9 mouse cellular contexts compared by ENCODE assay signal in genomic region chr11:101246702-101247012, GRCm38 (mm10). TPM values are rescaled to one million over a fixed set of nuclear protein-coding genes. Genes with fewer than 3 reads are reported as not detected.
A peak's percentile ranks its signal among the peaks of the same experiment; 100 is the strongest.
DNase-seq lines count a peak whose midpoint lies in the region; ATAC-seq and TF ChIP-seq lines count a peak whose summit lies in the region.
"Had no signal": no experiment of that assay in that cellular context is flagged by ENCODE, and none has a peak within 500 bp of the region (broad histone marks: within the 10 kb centered on the region; RNA-seq: fewer than 3 reads in every experiment).

No protein-coding gene starts in this region.

- peak; percentile 39; the same call in 1 of the 2 replicates for ATAC-seq in forebrain, embryonic 12.5 days (ENCODE audit: low FRiP score)
- no peak; the same call in 1 of the 2 replicates for ATAC-seq in limb, embryonic 13.5 days (ENCODE audit: low FRiP score, low read depth)

- no peak for DNase-seq in lung, adult 2 months
- no peak for DNase-seq in lung, postnatal 25 days (ENCODE audit: low spot score)
- no peak for DNase-seq in Muller cell, postnatal 12 days (ENCODE audit: inconsistent ontology term)
- DNase-seq in adrenal gland, adult 18-20 months (ENCODE audit: low spot score in 2 of 2), result no peak
- no peak for DNase-seq in spleen, postnatal 10 days (ENCODE audit: low spot score in 2 of 2)

- peak overlapping the region; percentile 76 for H3K9ac ChIP-seq in forebrain, embryonic 12.5 days
- H3K9ac ChIP-seq in limb, embryonic 13.5 days, result peak overlapping the region; percentile 77

- H3K4me3 ChIP-seq in lung, adult 2 months (replicated peaks; ENCODE audit: extremely low read depth, low read depth, low read length), result peak overlapping the region; percentile 66
- H3K4me3 ChIP-seq in forebrain, embryonic 12.5 days (replicated peaks), result peak overlapping the region; percentile 61
- peak overlapping the region; percentile 64 for H3K4me3 ChIP-seq in limb, embryonic 13.5 days
- peak overlapping the region; percentile 62 for H3K4me3 ChIP-seq in olfactory bulb, adult 2 months (ENCODE audit: insufficient read depth, low read depth, low read length)

- no peaks in the 10 kb centered on the region for H3K36me3 ChIP-seq in forebrain, embryonic 12.5 days (replicated peaks)
- no peaks in the 10 kb centered on the region for H3K36me3 ChIP-seq in limb, embryonic 13.5 days

- H3K4me1 ChIP-seq in lung, adult 2 months (ENCODE audit: control insufficient read depth, insufficient read depth, low read length), result no peaks in the 10 kb centered on the region; the same call in 1 of the 2 replicates
- H3K4me1 ChIP-seq in forebrain, embryonic 12.5 days, result peaks cover 18% of the 10 kb centered on the region
- peaks cover 32% of the 10 kb centered on the region for H3K4me1 ChIP-seq in limb, embryonic 13.5 days
- peaks cover 8% of the 10 kb centered on the region for H3K4me1 ChIP-seq in olfactory bulb, adult 2 months (ENCODE audit: control insufficient read depth, insufficient read depth, low read length)

- 14% methylated on average over 7 of the region's 7 CpGs for WGBS in lung, adult 2 months
- 6% methylated on average over 7 of the region's 7 CpGs for WGBS in forebrain, embryonic 12.5 days
- 6% methylated on average over 7 of the region's 7 CpGs for WGBS in limb, embryonic 13.5 days
- WGBS in olfactory bulb, adult 2 months, result 22% methylated on average over 7 of the region's 7 CpGs

- H3K4me2 ChIP-seq in forebrain, embryonic 12.5 days, result peak overlapping the region; percentile 98
- peak overlapping the region; percentile 98 for H3K4me2 ChIP-seq in limb, embryonic 13.5 days (replicated peaks)

- H3K27ac ChIP-seq in forebrain, embryonic 12.5 days, result 0 out of 2 replicates have a peak overlapping the region, but pooled peaks have one; percentile 20
- peak overlapping the region; percentile 55; the same call in 1 of the 2 replicates for H3K27ac ChIP-seq in limb, embryonic 13.5 days
- 0 out of 2 replicates have a peak overlapping the region, but pooled peaks have one; percentile 19 for H3K27ac ChIP-seq in olfactory bulb, adult 2 months (ENCODE audit: insufficient read depth, low read depth, low read length)

- H3K9me3 ChIP-seq in forebrain, embryonic 12.5 days, result no peaks in the 10 kb centered on the region
- H3K9me3 ChIP-seq in limb, embryonic 13.5 days, result no peaks in the 10 kb centered on the region

- H3K27me3 ChIP-seq in forebrain, embryonic 12.5 days, result peaks cover 52% of the 10 kb centered on the region
- H3K27me3 ChIP-seq in limb, embryonic 13.5 days, result peaks cover 14% of the 10 kb centered on the region

- TF ChIP-seq POLR2A in lung, adult 2 months (IDR thresholded peaks at IDR 0.05; ENCODE audit: borderline replicate concordance, extremely low read depth, low read depth, low read length), result no peak
- TF ChIP-seq POLR2A in olfactory bulb, adult 2 months (IDR thresholded peaks at IDR 0.05; ENCODE audit: insufficient read depth, low read depth, low read length), result no peak

- no peak for TF ChIP-seq CTCF in lung, adult 2 months (IDR thresholded peaks at IDR 0.05; ENCODE audit: insufficient read depth, low read length)
- TF ChIP-seq CTCF in olfactory bulb, adult 2 months (IDR thresholded peaks at IDR 0.05; ENCODE audit: insufficient read depth, low read depth, low read length), result no peak

RNA-seq across cellular contexts. Expression of gene Ramp2, which starts 0.8 kb away (rescaled TPM):
- polyA plus RNA-seq in lung, adult 2 months (2012; rRNA removed), result 710 and 828 TPM in 2 replicates
- 43.7 and 49.6 TPM in 2 replicates for polyA plus RNA-seq in forebrain, embryonic 12.5 days (2016; fragmentation: Nextera tagmentation; extraction: Ambion mirVana)
- 72.9 and 74.7 TPM in 2 replicates for polyA plus RNA-seq in limb, embryonic 13.5 days (2015; fragmentation: Nextera tagmentation; extraction: Ambion mirVana)
- polyA plus RNA-seq in olfactory bulb, adult 2 months (2012; ENCODE audit: insufficient read depth, insufficient read length, low replicate concordance, missing spikeins), result not detected in 2 replicates
- 10 to 100 TPM; 38.3 to 41.4 TPM for total RNA-seq in adrenal gland, adult 18-20 months (2021)
- total RNA-seq: hematopoietic stem cell, adult 5-6 weeks had no signal

RNA-seq across cellular contexts. Expression of gene Vps25, which starts 6.8 kb away (rescaled TPM):
- polyA plus RNA-seq in lung, adult 2 months (2012; rRNA removed), result 82.9 and 97.4 TPM in 2 replicates
- polyA plus RNA-seq in forebrain, embryonic 12.5 days (2016; fragmentation: Nextera tagmentation; extraction: Ambion mirVana), result 90.4 and 93.1 TPM in 2 replicates
- 104 and 109 TPM in 2 replicates for polyA plus RNA-seq in limb, embryonic 13.5 days (2015; fragmentation: Nextera tagmentation; extraction: Ambion mirVana)
- polyA plus RNA-seq in olfactory bulb, adult 2 months (2012; ENCODE audit: insufficient read depth, insufficient read length, low replicate concordance, missing spikeins), result not detected in 2 replicates
- total RNA-seq in adrenal gland, adult 18-20 months (2021), result 100 to 1,000 TPM in 1 of 2 experiments, 10 to 100 TPM in 1; 89.3 to 113 TPM

RNA-seq across cellular contexts. Expression of gene Wnk4, which starts 13.7 kb away (rescaled TPM):
- 6.5 and 10.4 TPM in 2 replicates for polyA plus RNA-seq in lung, adult 2 months (2012; rRNA removed)
- 5.7 and 7.5 TPM in 2 replicates for polyA plus RNA-seq in forebrain, embryonic 12.5 days (2016; fragmentation: Nextera tagmentation; extraction: Ambion mirVana)
- polyA plus RNA-seq in limb, embryonic 13.5 days (2015; fragmentation: Nextera tagmentation; extraction: Ambion mirVana), result 8.5 and 10.2 TPM in 2 replicates
- not detected in 2 replicates for polyA plus RNA-seq in olfactory bulb, adult 2 months (2012; ENCODE audit: insufficient read depth, insufficient read length, low replicate concordance, missing spikeins)
- 1 to 10 TPM; 4.1 to 4.6 TPM for total RNA-seq in adrenal gland, adult 18-20 months (2021)
- total RNA-seq: hematopoietic stem cell, adult 5-6 weeks had no signal

RNA-seq across cellular contexts. Expression of gene Ezh1, which starts 20.4 kb away (rescaled TPM):
- polyA plus RNA-seq in lung, adult 2 months (2012; rRNA removed), result 38.9 and 50.1 TPM in 2 replicates
- polyA plus RNA-seq in forebrain, embryonic 12.5 days (2016; fragmentation: Nextera tagmentation; extraction: Ambion mirVana), result 11.1 and 12.5 TPM in 2 replicates
- polyA plus RNA-seq in limb, embryonic 13.5 days (2015; fragmentation: Nextera tagmentation; extraction: Ambion mirVana), result 14.6 and 17.5 TPM in 2 replicates
- not detected in 2 replicates for polyA plus RNA-seq in olfactory bulb, adult 2 months (2012; ENCODE audit: insufficient read depth, insufficient read length, low replicate concordance, missing spikeins)
- total RNA-seq in adrenal gland, adult 18-20 months (2021), result 10 to 100 TPM; 29.5 to 35.6 TPM

RNA-seq across cellular contexts. Expression of gene Cntd1, which starts 32.2 kb away (rescaled TPM):
- 0.22 and 0.59 TPM in 2 replicates for polyA plus RNA-seq in lung, adult 2 months (2012; rRNA removed)
- polyA plus RNA-seq in forebrain, embryonic 12.5 days (2016; fragmentation: Nextera tagmentation; extraction: Ambion mirVana), result 1.6 TPM in 2 replicates
- 1.7 and 1.9 TPM in 2 replicates for polyA plus RNA-seq in limb, embryonic 13.5 days (2015; fragmentation: Nextera tagmentation; extraction: Ambion mirVana)
- not detected in 2 replicates for polyA plus RNA-seq in olfactory bulb, adult 2 months (2012; ENCODE audit: insufficient read depth, insufficient read length, low replicate concordance, missing spikeins)
- total RNA-seq in adrenal gland, adult 18-20 months (2021), result under 1 TPM; 0.33 to 0.99 TPM

Comparison
In these comparisons a context has a peak if more than half of its experiments do, and no peak if none do; other contexts are left out.
1. RNA of gene Ramp2, which starts 0.8 kb away (polyA plus RNA-seq): 710 to 828 TPM in lung, adult 2 months, 72.9 to 74.7 TPM in limb, embryonic 13.5 days and 43.7 to 49.6 TPM in forebrain, embryonic 12.5 days; not detected in olfactory bulb, adult 2 months; every median in the first group is over 10 times any median in the second.
2. Peak in every context shown above with its lines, with median percentiles within 50 percentile points of each other: H3K4me3 ChIP-seq and H3K27ac ChIP-seq.